Mouse (Mus musculus) olfactory bulb, adult 2 months (tissue): ENCODE measurements at regions not wholly inside any gene's neighbourhood (a gene's known extent, or its start where the extent isn't known, plus 50 kb on each side); places are given as distances from the start of the nearest gene placed in this dataset.

ENCODE experiments used
- CTCF ChIP-seq: fragments of 200-500 bp; IDR thresholded peaks from 2 replicates; pipeline ENCODE4 v1.5.1; 2012; ENCODE audit warnings: low read depth, mild to moderate bottlenecking, low read length, moderate library complexity; ENCODE audit not compliant: insufficient read depth
- POLR2A ChIP-seq: fragments of 200-500 bp; IDR thresholded peaks from 2 replicates; pipeline ENCODE4 v1.6.1; 2012; ENCODE audit warnings: mild to moderate bottlenecking, low read depth, low read length, moderate library complexity; ENCODE audit not compliant: insufficient read depth

- TF ChIP-seq CTCF, result no peak
- no peak for TF ChIP-seq POLR2A
Measured at GRCm38 (mm10) chr15:27358441-27358840, 108.0 kb upstream of the Ank start.
